Mouse (Mus musculus) CD4-positive, CD25-positive, alpha-beta regulatory T cell, adult 4 months (primary cell): Measurements from ENCODE around the gene Ptpn12. TPM values are rescaled to one million over a fixed set of nuclear protein-coding genes. Genes with fewer than 3 reads are reported as not detected.

Source experiments
- ATAC-seq: one replicate; pipeline ENCODE4 v1.8.0; 2017
- polyA plus RNA-seq, 2 experiments: library from polyadenylated mRNA; unstranded; fragments of 100-300 nt; shearing (Covaris generic); gene quantifications; one replicate each; pipeline ENCODE4 v1.2.1; 2017

The Ptpn12 gene
- 10 to 100 TPM in 1 of 2 experiments, 1 to 10 TPM in 1; 8.1 to 10.0 TPM for polyA plus RNA-seq

DNA sequence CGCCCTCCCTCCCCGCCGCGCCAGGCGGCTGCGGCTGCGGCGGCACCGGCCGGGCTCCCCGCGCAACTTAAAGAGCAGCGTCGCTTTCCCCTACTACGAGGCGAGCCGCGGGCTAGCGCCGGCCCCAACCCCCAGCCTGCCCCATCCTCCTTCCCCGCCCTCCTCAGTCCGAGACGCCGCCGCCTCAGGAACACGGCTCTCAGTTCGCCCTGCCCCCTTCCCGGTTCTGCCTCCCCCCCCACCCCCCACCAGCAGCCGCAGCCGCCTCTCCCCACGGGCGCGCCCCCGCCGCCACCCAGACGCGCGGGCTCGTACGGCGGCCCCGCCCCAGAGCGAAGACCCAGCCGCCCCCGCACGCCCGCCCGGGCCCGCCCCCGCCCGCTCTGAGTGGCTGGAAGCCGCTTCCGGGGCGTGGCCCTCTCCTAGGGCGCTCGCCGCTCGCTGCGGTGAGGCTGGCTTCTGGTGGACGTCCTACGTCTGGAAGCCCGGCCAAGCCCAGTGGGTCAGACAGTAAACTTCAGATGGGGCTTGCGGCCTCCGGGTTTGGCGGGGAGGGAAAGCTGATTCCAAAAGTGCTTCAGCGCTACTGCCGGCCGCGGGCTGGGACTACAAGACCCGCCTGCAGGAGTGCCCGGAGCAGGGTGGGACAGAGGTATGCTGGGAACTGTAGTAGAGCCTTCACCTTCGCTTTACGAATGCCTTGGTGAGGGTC, at the start of gene Ptpn12:
TSS of gene Ptpn12 (minus strand) at position 92 of the 712 bp plus-strand sequence.
- ATAC-seq = peak; percentile 80

DNA sequence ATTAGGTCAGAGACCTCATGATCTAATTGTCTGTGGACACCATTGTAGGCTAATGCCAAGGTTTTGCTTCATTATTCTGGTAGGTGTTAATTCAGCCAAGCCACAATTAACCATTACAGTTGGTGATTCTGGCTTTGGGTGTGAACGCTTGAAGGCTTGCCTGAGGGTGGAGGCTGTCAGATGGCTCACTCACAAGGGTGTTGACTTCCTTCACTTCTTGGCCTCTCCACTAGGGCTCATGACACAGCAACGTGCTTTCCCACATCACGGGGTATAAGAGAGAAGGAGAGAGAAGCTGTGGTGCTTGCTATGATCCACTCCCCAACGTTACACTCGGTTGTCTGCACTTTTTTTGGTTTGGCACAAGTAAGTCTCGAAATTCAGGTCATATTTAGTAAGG, 35.5 kb upstream of the Ptpn12 start:
- ATAC-seq = no peak

DNA sequence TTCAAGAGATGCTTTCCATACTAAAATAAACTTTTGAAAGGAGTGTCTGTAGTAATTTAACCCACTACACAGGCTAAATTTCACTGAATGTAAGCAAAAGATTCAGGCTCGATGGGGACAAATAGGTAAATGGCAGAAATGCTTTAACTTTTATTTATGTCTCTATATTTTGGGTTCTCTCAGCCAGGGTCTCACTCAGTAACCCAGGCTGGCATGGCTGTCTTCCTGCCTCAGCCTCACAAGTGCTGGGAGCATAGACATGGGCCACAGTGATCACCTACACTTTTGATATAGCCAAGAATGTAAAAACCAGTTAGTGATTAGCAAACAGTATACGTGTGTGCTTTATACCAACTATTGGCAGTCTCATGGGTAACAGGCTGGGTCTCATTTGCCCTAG, 1.5 kb upstream of the Ptpn12 start:
- no peak for ATAC-seq

DNA sequence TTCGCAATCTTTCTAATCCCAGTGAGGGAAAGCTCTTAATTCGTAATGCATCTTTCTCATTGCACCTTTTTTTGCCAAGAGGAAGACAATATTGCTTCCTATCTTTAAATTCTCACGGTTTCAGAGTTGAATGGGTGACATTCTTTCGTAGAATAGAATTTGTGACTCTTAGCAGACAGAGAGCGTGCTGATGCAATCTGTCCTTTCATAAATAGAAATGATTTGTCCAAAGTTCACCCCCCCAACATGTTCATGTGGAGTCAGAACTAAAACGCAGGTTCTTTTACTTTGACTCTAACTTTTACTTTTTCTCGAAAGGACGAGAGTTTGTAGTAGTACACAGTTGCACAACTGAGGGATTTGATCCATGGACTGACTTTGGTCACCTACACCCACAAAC, 884 bp upstream of the Ptpn12 start:
- peak; percentile 14 for ATAC-seq

DNA sequence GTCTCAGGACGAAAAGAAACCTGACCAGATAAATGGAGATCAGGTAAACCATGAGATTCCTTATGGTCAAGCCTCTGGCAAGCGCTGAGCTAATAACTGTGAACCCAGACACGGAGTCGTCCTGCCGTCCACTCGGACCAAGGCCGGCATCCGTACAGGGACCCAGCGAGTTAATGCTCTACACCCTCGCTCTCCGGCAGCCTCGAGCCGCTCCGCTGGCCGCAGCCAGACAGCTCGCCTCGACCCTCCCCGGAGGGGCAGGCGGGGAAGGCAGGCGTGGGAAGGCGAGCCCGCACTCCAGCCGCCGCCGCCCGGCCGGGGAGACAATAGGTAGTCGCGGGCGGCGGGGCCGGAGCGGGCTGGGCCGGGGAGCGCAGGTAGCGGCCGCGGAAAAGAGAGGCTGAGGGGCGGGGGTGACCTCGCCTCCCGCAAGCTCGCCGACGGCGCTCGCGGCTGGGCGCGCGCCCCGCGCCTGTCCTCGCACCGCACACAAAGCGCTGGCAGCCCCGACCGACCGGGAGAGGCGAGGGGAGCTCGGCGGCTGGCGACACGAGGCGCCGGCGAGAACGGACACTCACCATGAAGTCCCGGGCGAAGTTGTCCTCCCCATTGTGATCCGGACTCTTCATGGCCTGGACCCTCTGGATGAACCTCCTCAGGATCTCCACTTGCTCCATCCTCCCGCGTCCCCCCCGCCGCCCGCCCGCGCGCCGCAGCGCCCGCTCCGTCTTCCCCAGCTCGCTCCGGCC, 466 bp downstream of the Ptpn12 start:
- ATAC-seq = peak; percentile 9

DNA sequence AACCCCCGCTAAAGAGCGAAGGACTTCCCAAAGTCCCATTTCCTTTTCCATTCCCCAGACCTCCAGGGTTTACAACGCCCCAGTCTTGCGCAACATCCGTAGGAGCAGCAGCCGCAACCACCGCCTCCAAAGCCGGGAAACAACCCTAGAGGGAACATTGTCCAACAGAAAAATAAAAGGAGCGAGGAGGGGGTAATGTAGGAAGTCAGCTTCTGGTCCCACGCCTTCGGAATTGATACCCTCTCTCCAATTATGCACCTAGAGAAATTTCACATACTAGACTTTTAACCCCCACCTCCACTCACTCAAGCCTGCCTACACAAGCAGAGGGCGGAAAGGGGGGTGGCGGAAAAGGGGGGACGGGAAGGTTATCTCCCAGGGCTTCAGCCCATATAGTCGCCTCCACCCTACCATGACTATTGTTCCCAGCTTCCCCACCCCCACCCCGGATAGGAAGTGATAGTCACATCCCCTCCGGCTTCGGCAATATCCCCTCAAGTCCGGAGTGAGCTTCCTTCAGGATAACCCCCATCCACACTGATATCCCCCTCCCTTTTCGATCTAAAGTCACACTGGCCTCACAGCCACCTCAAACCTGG, 1.1 kb downstream of the Ptpn12 start:
- no peak for ATAC-seq

DNA sequence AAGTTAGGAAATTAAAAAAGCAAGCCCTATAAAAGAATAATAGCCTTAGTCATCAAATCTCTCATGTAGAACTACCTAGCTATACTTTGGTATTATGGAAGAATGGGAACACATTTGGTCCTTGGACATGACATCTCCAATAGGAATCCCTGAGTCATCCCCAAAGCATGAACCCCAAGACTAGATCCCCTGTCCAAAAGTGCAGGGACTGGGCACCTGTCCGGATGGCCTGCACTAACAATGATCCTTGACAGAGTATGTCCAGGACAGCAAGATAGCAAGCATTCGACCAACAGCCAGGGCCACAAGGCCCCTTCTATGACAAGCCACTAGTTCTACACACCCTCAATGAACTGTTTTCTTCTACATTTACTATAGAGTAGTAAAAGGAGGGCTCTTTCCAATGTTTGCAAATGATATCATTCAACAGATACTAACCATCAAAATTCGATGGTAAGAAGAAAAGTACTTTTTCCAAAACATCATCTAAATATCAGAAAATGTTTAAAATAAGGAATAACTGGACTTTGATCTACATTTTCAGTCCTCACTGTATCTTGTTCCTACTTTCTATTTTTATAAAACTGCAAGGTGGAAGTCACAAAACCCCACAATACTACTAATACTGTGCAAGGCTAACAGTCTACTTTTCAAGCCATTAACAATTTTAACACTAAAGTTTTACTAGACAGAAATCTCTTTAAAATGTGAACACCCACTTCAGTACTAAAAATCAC, 2.0 kb downstream of the Ptpn12 start:
- ATAC-seq = no peak

DNA sequence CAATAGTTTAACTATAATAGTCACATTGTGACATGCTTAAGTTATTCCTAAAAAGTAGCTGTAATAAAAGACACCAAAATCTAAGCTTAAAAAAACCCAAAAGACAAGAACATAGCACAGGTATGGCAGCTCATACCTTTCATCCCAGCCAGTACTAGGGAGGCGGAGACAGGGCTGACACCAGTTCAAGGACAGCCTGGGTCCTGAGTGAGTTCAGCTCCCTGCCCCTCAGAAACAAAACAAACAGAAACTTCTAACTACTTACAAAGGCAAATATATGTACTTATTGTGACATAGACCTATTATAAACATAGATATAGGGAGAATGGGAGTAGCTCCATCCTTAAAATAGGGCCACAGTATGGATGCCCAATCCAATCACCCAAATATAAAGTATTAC, 3.2 kb downstream of the Ptpn12 start:
- ATAC-seq = no peak

DNA sequence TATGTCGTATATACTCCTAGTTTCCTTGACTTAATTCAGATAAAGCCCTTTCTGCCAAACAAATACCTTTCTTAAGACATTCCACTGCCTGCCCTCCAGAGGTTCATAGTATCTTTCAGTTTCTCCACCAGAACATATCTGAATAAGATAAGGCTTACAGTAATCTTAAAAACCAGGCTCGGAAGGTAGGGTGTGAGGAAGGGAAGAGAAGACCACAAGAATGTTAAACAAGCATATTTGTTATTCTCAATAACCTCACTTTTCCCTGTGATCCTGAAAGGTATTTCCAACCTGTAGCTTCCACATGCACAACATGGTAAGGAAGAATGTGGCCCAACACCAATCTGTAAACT, 5.0 kb downstream of the Ptpn12 start:
- no peak for ATAC-seq

DNA sequence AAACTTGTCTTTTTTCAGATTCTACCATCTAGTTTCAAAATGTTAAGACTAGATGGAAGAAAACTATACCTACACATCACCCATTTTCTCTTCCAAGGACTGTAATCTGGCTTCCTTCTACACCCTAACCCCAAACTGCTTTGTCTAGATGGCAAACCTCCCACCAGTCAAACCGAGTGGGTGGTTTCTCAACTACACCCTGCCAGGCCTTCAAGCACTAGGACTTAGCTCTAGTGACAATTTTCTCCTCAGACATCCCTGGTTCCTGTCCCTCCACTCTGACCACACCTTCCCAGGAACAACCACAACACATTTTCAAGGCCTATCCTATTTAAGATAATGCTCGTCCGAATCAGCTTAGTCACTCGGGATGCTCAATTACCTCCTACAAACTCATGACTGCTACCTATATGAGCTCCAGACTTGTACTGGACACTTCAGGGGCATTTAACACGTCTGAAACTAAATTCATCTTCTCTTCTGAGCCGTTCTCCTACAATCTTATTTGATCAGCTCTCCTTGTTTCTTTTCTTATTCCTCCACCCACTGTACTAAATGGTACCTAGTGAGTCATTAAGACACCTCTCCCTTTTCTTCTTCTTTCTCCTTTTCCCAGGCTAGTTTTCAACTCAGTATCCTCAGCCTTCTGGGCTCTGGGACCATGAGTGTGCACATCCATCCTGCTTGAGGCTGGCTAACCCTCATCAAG, 5.5 kb downstream of the Ptpn12 start:
- no peak for ATAC-seq

DNA sequence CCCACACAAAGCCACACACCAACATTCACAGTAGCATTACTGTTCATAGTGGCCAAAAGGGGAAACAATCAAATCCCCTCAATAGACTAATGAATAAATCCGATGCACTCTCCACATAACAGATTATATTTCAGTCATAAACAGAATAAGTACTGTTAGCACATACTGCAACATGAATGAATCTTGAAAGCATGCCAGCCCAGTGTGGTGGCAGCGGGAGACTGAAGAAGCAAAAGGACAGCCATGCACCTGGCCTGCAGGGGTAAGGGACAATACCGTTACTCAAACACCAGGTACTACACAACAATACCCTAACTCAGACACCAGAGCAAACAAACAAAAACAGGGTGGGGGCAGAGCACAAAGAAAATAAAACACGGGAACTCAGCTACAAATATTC, 6.7 kb downstream of the Ptpn12 start:
- no peak for ATAC-seq

DNA sequence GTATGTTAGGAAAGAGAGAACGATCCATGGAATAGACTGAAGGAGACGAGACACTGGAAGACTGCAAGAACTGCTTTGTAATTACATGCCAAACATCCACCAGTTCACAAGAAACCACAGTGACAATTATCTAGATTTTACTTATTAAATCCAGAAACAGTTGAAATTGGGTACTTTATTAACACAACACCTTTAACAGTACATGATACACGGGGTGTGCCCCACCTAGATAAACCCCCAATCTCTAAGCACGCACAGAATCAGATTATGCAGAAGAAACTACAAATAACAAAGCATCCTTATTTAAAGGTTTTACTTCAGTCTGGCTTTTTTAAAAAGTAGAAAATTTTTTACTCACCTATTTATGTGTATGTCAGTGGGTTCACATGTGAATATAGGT, 8.6 kb downstream of the Ptpn12 start:
- no peak for ATAC-seq

DNA sequence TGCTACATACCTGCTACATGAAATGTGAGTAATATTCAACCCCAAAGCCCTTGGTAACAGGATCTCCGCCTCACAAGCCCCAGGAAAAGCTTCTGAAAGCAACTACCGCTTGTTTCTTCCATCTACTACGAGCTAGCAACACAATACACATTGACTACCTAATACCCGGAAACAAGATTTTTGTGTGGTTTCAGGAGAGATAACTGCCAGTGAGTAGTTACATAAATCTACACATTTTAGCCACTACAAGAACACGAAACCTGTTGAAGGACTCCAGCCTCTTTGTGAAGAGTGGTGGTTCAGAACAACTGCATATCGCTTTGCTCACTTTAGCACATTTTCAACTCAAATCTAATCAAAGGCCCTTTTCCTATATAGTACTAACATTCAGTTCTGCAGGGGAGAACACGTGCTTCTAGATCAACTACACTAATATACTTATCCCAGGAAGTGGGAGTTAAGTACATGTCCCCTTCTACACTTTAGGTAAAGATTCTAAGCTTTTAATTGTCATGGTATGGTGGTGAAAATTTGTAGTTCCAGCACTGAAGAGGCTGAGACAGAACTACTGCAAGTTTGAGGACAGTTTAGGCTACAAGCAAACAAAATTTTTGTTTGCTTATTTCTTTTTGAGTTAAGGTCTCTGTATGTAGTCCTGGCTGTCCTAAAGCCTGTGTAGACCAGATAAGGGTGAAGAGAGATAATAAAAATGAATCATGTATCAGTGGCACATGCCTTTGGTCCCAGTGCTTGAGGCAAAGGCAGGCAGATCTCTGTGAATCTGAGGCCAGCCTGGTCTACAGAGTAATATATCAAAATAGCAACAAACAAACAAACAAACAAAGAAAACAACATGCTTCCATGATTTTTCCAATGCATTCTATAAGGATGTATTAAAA, 9.3 kb downstream of the Ptpn12 start:
- ATAC-seq = peak; percentile 64

DNA sequence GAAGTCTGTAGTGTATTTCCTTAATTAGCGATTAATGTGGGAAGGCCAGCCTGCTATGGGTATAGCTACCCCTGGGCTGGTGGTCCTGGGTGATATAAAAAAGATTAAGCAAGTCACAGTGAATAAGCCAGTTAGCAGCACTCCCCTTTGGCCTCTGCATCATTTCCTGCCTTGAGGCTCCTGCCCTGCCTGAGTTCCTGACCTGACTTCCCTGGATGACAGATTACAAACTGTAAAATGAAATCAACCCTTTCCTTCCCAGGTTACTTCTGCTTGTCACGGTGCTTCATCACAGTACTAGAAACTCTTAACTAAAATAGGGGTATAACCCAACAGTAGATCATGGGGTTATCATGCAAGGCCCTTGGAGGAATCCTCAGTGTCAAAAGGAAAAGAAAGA, 10.2 kb downstream of the Ptpn12 start:
- no peak for ATAC-seq

DNA sequence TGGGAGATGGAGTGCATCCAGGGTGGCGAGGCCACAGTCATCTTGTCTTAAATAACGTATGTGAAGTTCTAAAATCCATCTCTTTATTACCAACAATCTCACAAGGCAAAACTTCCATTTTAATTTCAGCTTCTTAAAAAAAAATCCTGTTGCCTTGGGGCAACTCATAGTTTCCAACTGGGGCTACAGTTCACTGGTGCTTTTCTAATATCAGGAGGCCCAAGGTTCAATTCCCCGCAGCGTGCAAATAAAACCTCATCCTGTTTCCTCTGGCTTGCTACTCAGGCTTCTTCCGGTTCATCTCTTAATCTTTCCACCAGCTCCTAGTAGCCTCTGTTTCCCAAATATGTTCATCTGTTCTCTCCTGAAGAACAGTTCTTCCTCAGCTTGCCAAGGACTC, 17.6 kb downstream of the Ptpn12 start:
- ATAC-seq = peak; percentile 67

DNA sequence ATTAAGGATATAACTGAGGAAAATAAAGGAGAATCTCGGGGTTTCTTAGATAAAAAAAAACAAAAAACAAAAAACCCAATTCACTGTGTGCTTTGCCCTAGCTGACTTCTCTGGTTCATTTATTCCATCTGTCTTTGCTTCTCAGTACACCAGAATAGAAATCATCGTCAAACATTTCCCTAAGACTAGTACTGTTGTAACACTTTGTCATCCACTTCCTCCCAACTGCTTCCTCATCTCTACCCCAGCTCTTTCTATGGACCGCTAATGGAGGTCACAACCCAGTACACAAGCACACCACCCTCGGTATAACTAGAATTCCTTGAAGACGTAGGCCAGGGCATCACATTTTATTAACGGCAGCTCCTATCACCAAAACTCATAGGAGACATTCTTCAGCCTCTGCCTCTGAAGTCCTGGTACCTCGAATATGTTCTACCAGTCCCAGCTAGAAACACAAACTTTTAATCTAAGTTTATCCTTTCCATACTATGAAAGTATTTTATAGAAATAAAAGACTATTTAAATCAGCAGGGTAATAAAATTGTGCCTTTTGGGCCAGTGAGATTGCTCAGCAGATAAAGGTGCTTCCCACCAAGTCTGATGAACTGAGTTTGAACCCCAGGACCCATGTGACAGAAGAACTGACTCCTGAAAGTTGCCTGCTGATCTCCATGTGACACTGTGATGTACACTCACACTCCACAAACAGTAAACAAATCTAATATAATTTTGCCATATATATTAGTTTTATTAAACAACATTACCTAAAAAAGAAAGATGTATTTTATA, 19.8 kb downstream of the Ptpn12 start:
- ATAC-seq = no peak

DNA sequence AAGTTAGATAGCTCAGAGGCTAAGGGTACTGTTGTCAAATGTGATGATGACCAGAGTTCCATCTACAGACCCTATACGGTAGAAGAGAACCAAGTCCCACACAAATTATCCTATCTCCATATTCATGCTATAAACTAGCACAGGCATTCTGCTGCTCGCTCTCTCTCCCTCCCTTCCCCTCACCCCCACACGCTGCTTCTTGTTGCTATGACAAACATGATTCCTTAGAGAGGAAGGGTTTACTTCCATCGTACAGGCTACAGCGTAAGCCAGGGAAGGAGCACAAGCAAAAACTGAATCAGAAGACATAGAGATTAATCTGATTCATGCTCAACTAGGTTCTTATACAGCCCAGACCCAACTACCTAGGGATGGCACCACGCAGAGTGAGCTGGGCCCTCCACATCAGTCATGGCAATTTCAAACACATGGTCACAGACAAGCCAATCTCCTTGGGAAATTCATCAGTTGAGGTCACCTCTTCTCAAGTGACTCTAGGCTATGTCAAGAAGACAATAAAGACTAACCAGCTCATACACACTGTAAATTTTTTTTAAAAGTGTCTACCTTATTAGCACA, 21.2 kb downstream of the Ptpn12 start:
- ATAC-seq = no peak

DNA sequence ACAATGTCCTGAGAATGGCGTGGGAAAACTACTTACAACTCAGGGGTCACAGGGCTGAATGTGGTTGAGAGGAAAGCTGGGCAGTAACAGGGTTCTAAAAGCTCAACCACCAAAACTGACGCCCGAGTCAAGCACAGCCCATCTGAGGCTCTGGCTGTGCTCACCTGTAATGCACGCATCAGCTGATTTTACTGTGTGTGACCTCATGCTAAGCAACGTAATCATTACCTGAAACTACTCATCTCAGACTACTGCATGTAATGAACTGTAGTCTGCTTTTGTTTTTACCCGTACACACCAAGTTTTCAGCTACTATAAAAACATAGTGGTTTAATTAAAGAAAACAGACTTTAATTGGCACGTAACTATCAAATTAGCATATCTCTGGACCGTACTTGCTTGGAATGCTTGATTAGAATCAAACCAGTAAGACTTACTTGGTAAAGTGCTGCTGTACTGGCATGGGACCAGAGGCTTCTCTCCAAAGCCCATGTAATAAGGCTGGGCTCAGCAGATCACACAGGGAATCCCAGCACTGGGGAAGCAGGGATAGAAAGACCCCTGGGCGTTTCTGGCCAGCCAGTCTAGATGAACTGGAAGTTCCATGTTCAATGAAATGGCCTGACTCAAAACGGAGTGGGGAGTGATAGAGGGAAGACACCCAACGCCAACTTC, 22.2 kb downstream of the Ptpn12 start:
- no peak for ATAC-seq

DNA sequence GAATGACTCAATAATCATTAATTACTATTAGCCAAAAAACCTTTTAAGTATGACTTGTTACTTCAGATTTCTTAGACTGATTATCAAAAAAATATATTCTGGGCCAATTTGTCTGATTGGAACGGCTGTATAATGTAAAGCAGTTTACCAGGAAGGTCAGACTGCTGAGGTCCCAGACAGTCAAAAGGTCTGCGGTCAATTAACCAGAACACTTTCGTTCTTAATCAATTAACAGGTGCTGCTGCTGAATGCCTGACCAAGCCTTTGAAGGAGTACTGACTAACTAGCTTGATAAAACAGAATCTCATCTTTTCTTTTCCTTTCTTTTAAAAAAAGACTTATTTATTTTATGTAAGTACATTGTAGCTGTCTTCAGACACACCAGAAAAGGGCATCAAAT, 23.1 kb downstream of the Ptpn12 start:
- ATAC-seq = no peak

DNA sequence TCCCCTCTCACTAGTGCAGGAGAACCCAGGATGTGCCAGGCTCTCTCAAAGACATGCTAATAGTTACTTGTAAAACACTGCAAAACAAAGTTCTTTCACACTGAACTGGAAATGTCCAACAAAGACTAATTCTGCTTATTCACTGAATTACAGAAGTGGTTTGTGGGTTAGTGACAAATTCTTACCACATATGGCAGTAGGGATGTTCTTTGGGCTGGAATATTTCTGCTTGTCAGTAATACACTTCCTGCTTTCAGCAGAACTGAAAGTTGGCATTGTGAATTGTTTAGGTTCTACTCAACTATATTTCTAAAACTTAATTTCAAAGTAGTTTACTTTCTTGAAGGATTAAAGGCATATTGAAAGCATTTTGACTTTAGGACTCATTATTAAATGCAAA, 25.5 kb downstream of the Ptpn12 start:
- no peak for ATAC-seq
